Mouse (Mus musculus) left cerebral cortex, postnatal 4 days (tissue): ENCODE measurements around the gene U2af2. TPM values are rescaled to one million over a fixed set of nuclear protein-coding genes. Genes with fewer than 3 reads are reported as not detected.

Experiments
- DNase-seq: peaks from one replicate; pipeline ENCODE4 v3.0.0-alpha.2; 2022
- intact Hi-C: fragments of 180-260 bp; cut with DNase I; formaldehyde crosslinking; loops from one replicate; pipeline ENCODE4 v1.15.1; 2025
- microRNA-seq: library from miRNA; unstranded; fragments of <30 nt; microRNA quantifications from one replicate; pipeline ENCODE4 v1.2.0, GENCODE M21; 2022
- total RNA-seq, 2 experiments: library from RNA; stranded (reverse); gene quantifications; 2 replicates each; pipeline ENCODE4 v1.2.3; 2021

Gene U2af2
- total RNA-seq, 2 experiments from 2014 or later = 222 to 229 TPM

DNA sequence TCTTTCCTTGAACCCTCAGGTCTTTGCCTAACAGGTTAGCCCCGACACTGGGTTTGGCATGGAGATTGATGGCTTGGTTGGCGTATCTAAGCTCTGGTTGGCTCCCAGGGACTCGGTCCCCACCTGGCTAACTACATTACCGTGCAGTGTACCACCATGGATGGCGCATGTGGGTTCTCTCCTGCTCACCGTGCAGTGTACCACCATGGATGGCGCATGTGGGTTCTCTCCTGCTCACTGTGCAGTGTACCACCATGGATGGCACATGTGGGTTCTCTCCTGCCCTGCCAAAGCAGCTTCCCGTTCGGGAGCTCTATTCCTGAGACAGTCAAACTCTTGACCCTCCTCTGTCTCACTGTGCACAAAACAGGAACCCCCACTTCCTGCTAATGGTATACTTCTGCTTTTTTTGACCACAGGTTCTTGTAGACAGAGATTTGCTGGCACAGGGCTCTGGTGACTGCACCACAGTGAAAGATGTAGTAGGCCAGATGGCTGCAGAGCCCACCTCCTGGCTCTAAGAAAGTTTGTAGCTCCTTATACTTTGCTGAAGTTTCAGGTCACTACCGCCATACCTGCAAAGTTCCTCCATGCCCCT is 39.2 kb downstream of the U2af2 start:
- intact Hi-C loops = no loop called here
- no peak for DNase-seq

DNA sequence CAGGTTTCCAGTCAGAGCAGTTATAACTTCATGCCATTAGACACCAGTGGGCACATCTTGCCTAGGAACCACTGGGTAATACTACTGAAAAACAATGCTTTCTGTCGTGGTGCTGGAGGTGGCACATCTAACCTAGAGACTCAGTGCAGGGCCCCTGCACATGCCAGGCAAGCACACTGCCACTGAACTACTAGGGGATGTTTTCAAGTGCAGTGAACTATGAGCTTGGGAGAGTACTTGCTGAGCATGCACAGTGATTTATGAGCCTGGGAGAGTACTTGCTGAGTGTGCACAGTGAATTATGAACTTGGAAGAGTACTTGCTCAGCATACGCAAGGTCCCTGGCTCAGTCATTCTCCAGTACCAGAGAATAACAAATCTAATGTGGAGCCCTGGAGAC is 40.6 kb downstream of the U2af2 start:
- intact Hi-C loops = no loop called here
- DNase-seq = no peak

DNA sequence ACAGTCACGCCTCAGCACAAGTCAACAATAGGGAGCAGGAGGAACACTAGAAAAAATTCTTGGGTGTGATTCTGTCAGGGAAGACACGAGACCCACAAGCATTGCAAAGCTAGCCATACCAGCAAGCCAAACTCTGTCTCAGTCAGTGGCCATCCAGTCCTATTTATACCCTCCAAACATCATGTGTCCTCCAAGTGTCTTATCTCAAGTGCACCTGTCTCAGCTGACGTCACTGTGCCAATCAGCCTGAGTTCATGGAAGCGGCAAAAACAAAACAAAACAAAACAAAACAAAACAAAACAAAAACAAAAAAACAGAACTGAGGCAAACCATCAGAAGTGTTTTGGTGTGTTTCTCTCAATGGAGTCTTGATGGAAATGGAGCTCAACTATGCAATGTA is 46.3 kb downstream of the U2af2 start:
- intact Hi-C loops = no loop called here
- no peak for DNase-seq

DNA sequence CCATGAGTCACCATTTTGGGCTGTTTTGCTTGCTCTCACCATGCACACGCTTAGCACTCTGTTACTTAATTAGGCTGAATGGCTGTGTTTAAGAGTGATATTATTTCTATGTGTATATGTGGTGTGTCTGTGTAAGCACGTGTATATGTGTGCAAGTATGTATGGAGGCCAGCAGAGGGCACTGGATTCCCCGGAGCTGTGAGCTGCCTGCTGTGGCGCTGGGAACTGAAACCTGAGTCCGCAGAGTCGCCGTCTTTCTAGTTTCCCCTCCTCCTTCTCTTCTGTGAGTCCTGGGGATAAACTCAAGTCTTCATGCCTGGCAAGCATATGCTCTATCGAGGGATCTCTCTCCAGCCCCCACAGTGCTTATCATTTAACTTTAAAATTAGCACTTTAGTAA is 47.4 kb downstream of the U2af2 start:
- DNase-seq = no peak
- intact Hi-C loops = no loop called here

DNA sequence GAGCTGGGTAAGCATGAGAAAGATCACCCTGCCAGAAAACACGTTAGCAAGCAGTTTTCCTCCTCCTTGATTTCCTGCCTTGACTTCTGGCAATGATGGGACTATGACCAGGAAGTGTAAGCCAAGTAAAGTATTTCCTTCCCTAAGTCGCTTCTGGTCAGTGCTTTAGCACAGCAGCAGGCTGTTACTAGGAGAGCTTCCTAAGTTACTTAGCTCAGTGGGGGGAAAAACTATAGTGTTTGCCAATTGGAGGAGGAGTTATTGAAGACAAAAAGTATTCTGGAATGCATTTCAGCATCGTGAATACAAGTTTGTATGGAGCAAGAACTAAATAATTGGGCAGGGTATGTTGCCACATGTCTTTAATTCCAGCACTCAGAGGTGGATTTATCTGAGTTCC is 50.8 kb downstream of the U2af2 start:
- intact Hi-C loops = no loop called here
- no peak for DNase-seq

DNA sequence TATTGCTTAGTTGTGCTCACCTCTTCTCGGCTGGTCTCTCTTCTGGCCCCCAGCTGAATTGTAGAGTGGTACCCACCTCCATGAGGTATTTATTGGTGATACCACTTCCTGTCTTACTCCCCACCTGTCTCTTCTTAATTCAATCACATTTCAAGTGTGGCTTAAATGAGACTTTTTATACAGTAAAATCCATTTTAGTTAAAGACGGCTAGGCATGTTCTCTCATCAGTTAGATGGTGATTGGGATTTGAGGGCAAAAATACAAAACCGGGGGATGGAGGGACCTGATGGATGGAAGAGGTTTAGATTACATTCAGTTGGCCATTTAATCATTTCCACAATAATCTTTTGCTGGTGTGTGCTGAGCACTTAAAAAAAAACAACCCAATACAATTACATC is 54.9 kb downstream of the U2af2 start, which contains the start of gene Rfpl4:
TSS of gene Rfpl4 (minus strand) at position 101 of the 400 bp plus-strand sequence.
- intact Hi-C loops = no loop called here

DNA sequence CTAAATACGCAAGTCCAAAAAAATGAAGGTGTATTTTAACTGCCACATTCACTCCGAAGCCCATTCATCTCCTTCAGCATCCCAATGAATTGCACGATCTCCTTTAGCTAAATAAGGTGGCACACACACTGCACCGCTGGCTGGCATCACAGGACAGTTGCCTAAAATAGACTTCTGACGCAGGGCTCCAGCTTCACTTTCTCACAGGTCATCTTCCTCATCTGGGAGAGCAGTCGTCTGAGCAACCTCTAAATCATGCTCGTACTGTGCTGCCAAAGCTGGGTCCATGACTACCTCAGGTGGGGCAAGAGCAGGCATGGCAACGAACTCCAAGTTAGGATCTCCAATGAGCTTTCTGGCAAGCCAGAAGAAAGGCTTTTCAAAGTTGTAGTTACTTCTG is 63.1 kb downstream of the U2af2 start:
- DNase-seq = no peak
- intact Hi-C loops = no loop called here

More for the DNA sequence above, 54.9 kb downstream of the U2af2 start, which contains the start of gene Rfpl4:
- no peak for DNase-seq

DNA sequence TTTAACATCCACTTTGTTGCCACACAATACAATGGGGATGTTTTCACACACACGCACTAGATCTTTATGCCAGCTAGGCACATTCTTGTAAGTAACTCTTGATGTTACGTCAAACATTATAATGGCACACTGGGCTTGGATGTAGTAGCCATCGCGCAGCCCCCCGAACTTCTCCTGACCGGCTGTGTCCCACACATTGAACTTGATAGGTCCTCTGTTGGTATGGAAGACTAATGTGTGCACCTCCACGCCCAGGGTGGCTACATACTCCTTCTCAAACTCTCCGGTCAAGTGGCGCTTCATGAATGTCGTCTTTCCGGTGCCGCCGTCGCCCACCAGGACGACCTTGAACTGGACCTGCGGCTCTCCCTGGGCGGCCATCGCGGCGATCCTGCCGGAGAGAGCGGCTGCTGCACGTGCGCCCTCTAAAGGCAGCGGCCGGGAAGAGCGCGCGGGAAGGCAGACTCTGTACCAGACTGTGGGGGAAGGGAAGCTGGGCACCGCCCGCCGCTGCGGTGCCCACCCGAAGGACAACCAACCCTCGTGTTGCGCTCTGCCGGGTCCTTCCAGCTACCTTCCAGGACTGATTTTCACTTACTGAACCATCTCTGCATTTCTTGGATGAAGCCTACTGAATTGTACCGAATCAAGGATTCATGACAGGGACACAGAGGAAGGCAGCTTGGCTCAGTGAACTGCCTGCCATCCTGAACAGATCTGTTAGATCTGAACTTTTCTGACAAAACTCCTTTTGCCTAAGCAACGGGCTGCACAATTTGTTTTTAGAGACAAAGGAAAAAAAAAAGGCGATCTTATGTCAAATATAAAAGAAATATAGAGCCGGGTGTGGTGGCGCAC is 63.8 kb downstream of the U2af2 start, which contains the start of gene Rasl2-9:
TSS of gene Rasl2-9 (minus strand) at position 402 of the 858 bp plus-strand sequence.
- peak; percentile 75 for DNase-seq
- intact Hi-C loops = no loop called here

Small RNA genes within 50 kb of the gene (microRNA-seq; reads per million reads assigned to microRNA genes)
- not detected for gene Gm26217

Other genes with a start within 250 kb of the U2af2 start
- gene Ube2s, start 249.6 kb upstream of the U2af2 start, total RNA-seq = 100 to 1,000 TPM; 176 to 203 TPM
- gene Shisa7, start 217.4 kb upstream of the U2af2 start, total RNA-seq = 100 to 1,000 TPM; 112 to 126 TPM
- 1 to 10 TPM; 1.2 to 1.9 TPM for gene Isoc2b, start 191.9 kb upstream of the U2af2 start, total RNA-seq
- gene Isoc2a, start 185.0 kb upstream of the U2af2 start, total RNA-seq = 1 to 10 TPM; 6.2 to 6.5 TPM
- gene Gm36210, start 155.6 kb upstream of the U2af2 start, total RNA-seq = under 1 TPM; 0.50 to 0.74 TPM
- 10 to 100 TPM; 21.1 to 21.4 TPM for gene Zfp628, start 146.9 kb upstream of the U2af2 start, total RNA-seq
- gene Nat14, start 140.1 kb upstream of the U2af2 start, total RNA-seq = 10 to 100 TPM; 50.8 to 51.5 TPM
- 1 to 10 TPM; 3.1 to 3.6 TPM for gene Ssc5d, start 136.4 kb upstream of the U2af2 start, total RNA-seq
- not detected for gene Sbk2, start 97.7 kb upstream of the U2af2 start, total RNA-seq
- 1 to 10 TPM; 1.4 to 1.5 TPM for gene Sbk3, start 91.0 kb upstream of the U2af2 start, total RNA-seq
- gene Zfp579, start 66.0 kb upstream of the U2af2 start, total RNA-seq = 10 to 100 TPM; 58.7 to 61.7 TPM
- 1 to 10 TPM; 3.9 to 5.0 TPM for gene Zfp524, start 47.7 kb upstream of the U2af2 start, total RNA-seq
- 10 to 100 TPM; 28.0 to 31.4 TPM for gene Fiz1, start 47.4 kb upstream of the U2af2 start, total RNA-seq
- gene Gm44973, start 46.6 kb upstream of the U2af2 start, total RNA-seq = not detected
- gene Zfp865, start 41.8 kb upstream of the U2af2 start, total RNA-seq = 10 to 100 TPM; 43.8 to 45.9 TPM
- gene Ccdc106, start 41.6 kb upstream of the U2af2 start, total RNA-seq = 10 to 100 TPM; 50.4 to 61.6 TPM
- gene 4632433K11Rik, start 28.0 kb upstream of the U2af2 start, total RNA-seq = not detected
- 1 to 10 TPM; 5.2 to 5.6 TPM for gene Zfp784, start 23.7 kb upstream of the U2af2 start, total RNA-seq
- gene Zfp580, start 10.6 kb upstream of the U2af2 start, total RNA-seq = 10 to 100 TPM; 65.0 to 65.4 TPM
- 100 to 1,000 TPM; 301 to 316 TPM for gene Epn1, start 18.1 kb downstream of the U2af2 start, total RNA-seq
- not detected for gene Rfpl4, start 54.8 kb downstream of the U2af2 start, total RNA-seq
- gene Rasl2-9, start 63.8 kb downstream of the U2af2 start, total RNA-seq = not detected
- gene Vmn1r55, start 87.5 kb downstream of the U2af2 start, total RNA-seq = not detected
- gene Vmn1r56, start 134.6 kb downstream of the U2af2 start, total RNA-seq = not detected
- not detected for gene Vmn1r57, start 156.3 kb downstream of the U2af2 start, total RNA-seq